Mouse (Mus musculus): ENCODE results near the gene Prkch. TPM values are rescaled to one million over a fixed set of nuclear protein-coding genes. Genes with fewer than 3 reads are reported as not detected.

Gene Prkch
- 7.4 and 9.5 TPM in 2 replicates for polyA plus RNA-seq (2012; rRNA removed)

GRCm38 (mm10) chr12:73584610-73585240 lies at the start of gene Prkch:
Prkch (plus strand) TSS chr12:73584796.

GRCm38 (mm10) chr12:73546086-73546711 lies 38.4 kb upstream of the Prkch start, which contains the start of gene Tmem30b:
Tmem30b (minus strand) TSS chr12:73546392.

Other genes starting within 250 kb of the Prkch start
- 0.39 and 0.51 TPM in 2 replicates for gene Tmem30b, start 38.4 kb upstream of the Prkch start, polyA plus RNA-seq (2012; rRNA removed)

All from central nervous system, embryonic 18 days (tissue).